Mouse (Mus musculus): ENCODE results near the gene Tspan8. TPM values are rescaled to one million over a fixed set of nuclear protein-coding genes. Genes with fewer than 3 reads are reported as not detected.

Tspan8 gene
- polyA plus RNA-seq, 1 experiment from 2014 or later, result 204 TPM

DNA sequence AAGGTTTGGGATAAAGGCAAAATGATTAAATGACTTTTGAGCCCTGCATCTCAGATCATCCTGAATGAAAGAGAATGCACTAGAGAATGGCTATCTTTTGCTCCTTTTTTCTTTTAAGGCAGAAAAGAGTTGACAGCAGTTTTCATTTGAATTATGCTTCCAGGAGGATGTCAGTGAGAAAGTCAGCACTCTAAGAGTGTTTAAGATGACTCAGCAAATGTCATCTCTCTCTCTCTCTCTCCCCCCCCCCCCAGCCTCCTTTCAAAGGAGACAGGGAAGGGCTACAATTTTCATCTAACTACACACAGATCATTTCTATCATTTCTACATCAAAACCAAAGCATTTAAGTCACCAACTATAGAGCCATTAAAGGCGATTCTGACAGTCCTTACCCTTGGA lies 31.9 kb downstream of the Tspan8 start:
- no peak for ATAC-seq
- H3K4me1 ChIP-seq (replicated peaks; ENCODE audit: control insufficient read depth, insufficient read depth, low read length), result no peaks in the 10 kb centered on the region
- H3K27ac ChIP-seq (ENCODE audit: low read depth, low read length), result no peak overlapping the region
- H3K36me3 ChIP-seq (ENCODE audit: control insufficient read depth, insufficient read depth), result peaks cover 5% of the 10 kb centered on the region
- H3K9ac ChIP-seq (ENCODE audit: low read depth, low read length), result no peak overlapping the region
- TF ChIP-seq CTCF (IDR thresholded peaks at IDR 0.05; ENCODE audit: low read depth), result no peak
- H3K4me2 ChIP-seq (replicated peaks; ENCODE audit: low read depth), result no peak overlapping the region
- no peak overlapping the region for H3K4me3 ChIP-seq (ENCODE audit: low read depth, low read length)
- H3K27me3 ChIP-seq (replicated peaks; ENCODE audit: control insufficient read depth, insufficient read depth, low read length), result no peaks in the 10 kb centered on the region
- 79% methylated on average over 1 of the region's 1 CpGs for WGBS
- no peaks in the 10 kb centered on the region for H3K9me3 ChIP-seq (ENCODE audit: control insufficient read depth)

DNA sequence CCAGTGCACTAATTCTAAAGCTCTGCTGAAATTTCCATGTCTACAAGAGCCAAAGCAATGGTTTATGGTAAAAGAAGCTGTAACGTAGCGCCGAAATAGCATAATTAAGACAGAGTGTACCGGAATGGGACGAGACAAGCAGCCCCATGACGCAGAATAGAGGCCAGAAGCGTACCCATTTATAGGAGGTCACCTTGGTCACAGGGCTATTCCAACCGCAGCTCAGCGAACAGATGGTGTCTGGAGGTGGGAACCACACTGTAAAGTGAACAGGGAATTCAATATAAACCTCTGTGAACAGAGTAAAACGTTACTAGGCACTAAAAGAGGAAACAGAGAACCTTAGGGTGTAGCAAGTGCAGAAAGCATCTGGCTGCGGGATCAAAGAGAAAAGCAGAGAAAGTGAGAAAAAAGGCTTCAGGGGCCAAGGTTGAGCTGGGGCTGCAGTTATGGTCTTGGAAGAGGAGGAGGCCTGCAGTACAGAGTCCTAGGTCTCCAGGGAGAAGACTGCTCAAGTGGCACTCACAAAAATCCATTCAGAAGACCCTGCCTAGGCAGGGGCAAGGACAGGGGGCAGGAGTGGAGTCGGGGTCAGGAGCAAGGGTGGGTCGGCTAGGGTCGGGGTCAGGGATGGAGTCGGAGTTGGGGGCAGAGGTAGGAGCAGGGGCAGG lies 43.7 kb downstream of the Tspan8 start:
- Histone ChIP-seq H3K4me1 (replicated peaks; ENCODE audit: control insufficient read depth, insufficient read depth, low read length) (no peaks in the 10 kb centered on the region), H3K27ac (ENCODE audit: low read depth, low read length) (no peak overlapping the region), H3K4me2 (replicated peaks; ENCODE audit: low read depth) (no peak overlapping the region), H3K36me3 (ENCODE audit: control insufficient read depth, insufficient read depth) (no peaks in the 10 kb centered on the region), H3K9ac (ENCODE audit: low read depth, low read length) (no peak overlapping the region), H3K9me3 (ENCODE audit: control insufficient read depth) (no peaks in the 10 kb centered on the region), H3K27me3 (replicated peaks; ENCODE audit: control insufficient read depth, insufficient read depth, low read length) (no peaks in the 10 kb centered on the region), H3K4me3 (ENCODE audit: low read depth, low read length) (no peak overlapping the region)
- 85% methylated on average over 14 of the region's 15 CpGs for WGBS
- TF ChIP-seq CTCF (IDR thresholded peaks at IDR 0.05; ENCODE audit: low read depth), result no peak
- no peak for ATAC-seq

DNA sequence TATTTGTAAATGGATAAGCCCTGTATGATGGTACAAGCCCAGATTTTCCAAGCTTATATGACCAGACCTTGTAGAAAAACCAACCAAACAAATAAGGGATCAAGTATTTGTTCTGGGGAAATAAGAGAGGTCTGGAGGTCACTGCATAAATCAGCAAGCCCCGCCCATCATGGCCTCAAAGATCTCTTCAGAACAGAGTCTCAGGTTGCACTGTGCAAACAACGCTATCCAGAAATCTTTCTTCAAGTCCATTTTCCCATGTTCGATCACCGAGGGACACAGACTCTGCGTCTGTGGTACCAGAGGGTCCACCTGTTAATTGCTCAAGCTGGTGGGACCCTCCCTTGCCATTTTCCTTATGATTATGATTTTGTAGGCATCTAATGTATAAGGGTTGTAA lies 45.3 kb downstream of the Tspan8 start:
- Histone ChIP-seq H3K27me3 (replicated peaks; ENCODE audit: control insufficient read depth, insufficient read depth, low read length) (no peaks in the 10 kb centered on the region), H3K9me3 (ENCODE audit: control insufficient read depth) (no peaks in the 10 kb centered on the region), H3K36me3 (ENCODE audit: control insufficient read depth, insufficient read depth) (no peaks in the 10 kb centered on the region), H3K4me2 (replicated peaks; ENCODE audit: low read depth) (0 out of 2 replicates have a peak overlapping the region, but pooled peaks have one; percentile 24), H3K4me3 (ENCODE audit: low read depth, low read length) (no peak overlapping the region), H3K9ac (ENCODE audit: low read depth, low read length) (no peak overlapping the region), H3K27ac (ENCODE audit: low read depth, low read length) (no peak overlapping the region), H3K4me1 (replicated peaks; ENCODE audit: control insufficient read depth, insufficient read depth, low read length) (no peaks in the 10 kb centered on the region)
- 33% methylated on average over 5 of the region's 5 CpGs for WGBS
- no peak for TF ChIP-seq CTCF (IDR thresholded peaks at IDR 0.05; ENCODE audit: low read depth)
- no peak for ATAC-seq

DNA sequence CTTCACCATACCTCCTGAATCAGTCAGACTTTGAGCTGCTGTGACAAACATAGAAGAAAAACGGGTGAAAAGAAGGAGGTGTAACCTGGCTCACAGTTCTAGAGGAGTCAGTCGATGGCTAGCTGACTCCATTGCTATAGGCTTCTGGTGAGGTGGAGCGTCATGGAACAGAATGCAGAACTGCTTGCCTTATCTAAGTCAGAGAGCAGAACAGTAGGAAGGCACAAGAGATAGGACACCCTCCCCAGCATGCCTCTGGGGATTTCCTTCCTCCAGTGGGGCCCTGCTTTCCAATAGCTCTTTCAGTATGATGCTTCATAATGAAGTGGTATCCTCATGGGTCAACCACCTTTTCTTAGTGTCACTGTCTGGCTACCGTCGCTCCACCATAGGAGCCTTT lies 66.1 kb downstream of the Tspan8 start:
- no peak overlapping the region for H3K4me2 ChIP-seq (replicated peaks; ENCODE audit: low read depth)
- no peaks in the 10 kb centered on the region for H3K4me1 ChIP-seq (replicated peaks; ENCODE audit: control insufficient read depth, insufficient read depth, low read length)
- WGBS, result 89% methylated on average over 5 of the region's 5 CpGs
- H3K9me3 ChIP-seq (ENCODE audit: control insufficient read depth), result no peaks in the 10 kb centered on the region
- H3K9ac ChIP-seq (ENCODE audit: low read depth, low read length), result no peak overlapping the region
- H3K27ac ChIP-seq (ENCODE audit: low read depth, low read length), result no peak overlapping the region
- H3K36me3 ChIP-seq (ENCODE audit: control insufficient read depth, insufficient read depth), result no peaks in the 10 kb centered on the region
- H3K27me3 ChIP-seq (replicated peaks; ENCODE audit: control insufficient read depth, insufficient read depth, low read length), result no peaks in the 10 kb centered on the region
- no peak for ATAC-seq
- H3K4me3 ChIP-seq (ENCODE audit: low read depth, low read length), result no peak overlapping the region
- TF ChIP-seq CTCF (IDR thresholded peaks at IDR 0.05; ENCODE audit: low read depth), result no peak

DNA sequence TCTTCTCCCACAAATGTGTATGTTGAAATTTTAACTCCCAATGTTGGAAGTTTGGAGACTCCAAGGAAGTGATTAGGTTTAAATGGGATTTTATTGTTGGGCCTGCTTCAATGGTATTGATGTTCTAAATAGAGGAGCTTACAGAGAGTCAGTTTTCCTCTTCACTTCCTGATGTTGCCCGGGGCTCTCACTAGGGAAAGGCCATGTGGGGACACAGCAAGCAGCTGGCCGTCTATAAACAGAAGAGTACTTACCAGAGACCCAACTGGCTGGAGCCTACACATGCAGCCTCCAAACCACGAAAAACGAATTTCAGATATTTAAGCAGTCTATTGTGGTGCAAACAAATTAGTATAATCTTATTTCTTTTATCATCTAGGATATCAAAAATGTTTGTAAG lies 75.3 kb downstream of the Tspan8 start:
- TF ChIP-seq CTCF (IDR thresholded peaks at IDR 0.05; ENCODE audit: low read depth), result no peak
- WGBS, result 49% methylated on average over 4 of the region's 4 CpGs

DNA sequence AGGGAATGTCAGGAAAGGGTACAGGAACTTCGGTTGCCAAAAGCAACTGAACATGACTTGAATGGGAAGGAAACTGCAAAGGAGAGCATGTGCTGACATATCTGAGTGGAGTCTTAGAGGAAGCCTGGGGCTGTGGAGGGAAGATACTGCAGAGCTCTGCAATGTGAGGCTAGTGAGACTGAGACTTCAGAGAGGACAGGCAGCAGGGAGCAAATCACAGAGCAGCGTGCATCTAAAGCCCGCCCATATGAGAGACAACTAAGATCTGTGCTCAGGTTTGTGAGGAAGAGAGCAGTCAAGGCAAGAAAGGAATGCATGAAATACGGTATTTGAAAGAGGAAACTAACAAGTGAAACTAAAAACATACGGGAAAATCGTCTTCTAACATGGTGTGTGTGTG lies 76.3 kb downstream of the Tspan8 start:
- 66% methylated on average over 6 of the region's 6 CpGs for WGBS
- ATAC-seq, result no peak
- Histone ChIP-seq H3K9me3 (ENCODE audit: control insufficient read depth) (no peaks in the 10 kb centered on the region), H3K9ac (ENCODE audit: low read depth, low read length) (no peak overlapping the region), H3K36me3 (ENCODE audit: control insufficient read depth, insufficient read depth) (no peaks in the 10 kb centered on the region), H3K27ac (ENCODE audit: low read depth, low read length) (no peak overlapping the region), H3K4me1 (replicated peaks; ENCODE audit: control insufficient read depth, insufficient read depth, low read length) (no peaks in the 10 kb centered on the region), H3K4me2 (replicated peaks; ENCODE audit: low read depth) (no peak overlapping the region), H3K4me3 (ENCODE audit: low read depth, low read length) (no peak overlapping the region), H3K27me3 (replicated peaks; ENCODE audit: control insufficient read depth, insufficient read depth, low read length) (no peaks in the 10 kb centered on the region)
- no peak for TF ChIP-seq CTCF (IDR thresholded peaks at IDR 0.05; ENCODE audit: low read depth)

More for the DNA sequence above, 75.3 kb downstream of the Tspan8 start:
- Histone ChIP-seq H3K4me1 (replicated peaks; ENCODE audit: control insufficient read depth, insufficient read depth, low read length) (no peaks in the 10 kb centered on the region), H3K9me3 (ENCODE audit: control insufficient read depth) (no peaks in the 10 kb centered on the region), H3K4me2 (replicated peaks; ENCODE audit: low read depth) (no peak overlapping the region), H3K27ac (ENCODE audit: low read depth, low read length) (no peak overlapping the region), H3K27me3 (replicated peaks; ENCODE audit: control insufficient read depth, insufficient read depth, low read length) (no peaks in the 10 kb centered on the region), H3K4me3 (ENCODE audit: low read depth, low read length) (no peak overlapping the region), H3K36me3 (ENCODE audit: control insufficient read depth, insufficient read depth) (no peaks in the 10 kb centered on the region), H3K9ac (ENCODE audit: low read depth, low read length) (no peak overlapping the region)
- ATAC-seq, result no peak

All from intestine, postnatal 0 days (tissue).